Mouse (Mus musculus) heart, postnatal 0 days (tissue): ENCODE measurements around the gene Cars. TPM values are rescaled to one million over a fixed set of nuclear protein-coding genes. Genes with fewer than 3 reads are reported as not detected.

Source experiments
- ATAC-seq: fragments of 200-750 bp; cut with Nextera tagmentation; 2 replicates; pipeline ENCODE4 v1.8.0; 2017; ENCODE audit warnings: low read depth, moderate number of reproducible peaks, moderate library complexity; ENCODE audit not compliant: insufficient read depth
- DNase-seq: peaks from one replicate; pipeline ENCODE4 v3.0.0-alpha.2; 2016; ENCODE audit warnings: low spot score
- H3K27ac ChIP-seq: fragments of 300-500 bp; sonication (generic); 2 replicates; pipeline ENCODE4 v1.5.1; 2014; ENCODE audit warnings: low read depth, mild to moderate bottlenecking
- H3K27me3 ChIP-seq: fragments of 300-500 bp; sonication (generic); 2 replicates; pipeline ENCODE4 v1.6.1; 2014; ENCODE audit warnings: low read length, mixed read lengths; ENCODE audit not compliant: control insufficient read depth, insufficient read depth
- H3K36me3 ChIP-seq: fragments of 300-500 bp; sonication (generic); replicated peaks from 2 replicates; pipeline ENCODE4 v1.6.1; 2014; ENCODE audit warnings: low read length, mixed read lengths; ENCODE audit not compliant: control insufficient read depth, insufficient read depth
- H3K4me1 ChIP-seq: fragments of 300-500 bp; sonication (generic); 2 replicates; pipeline ENCODE4 v1.6.1; 2014; ENCODE audit warnings: antibody characterized with exemption; ENCODE audit not compliant: control insufficient read depth, insufficient read depth
- H3K4me2 ChIP-seq: fragments of 300-500 bp; sonication (generic); 2 replicates; pipeline ENCODE4 v1.6.1; 2014; ENCODE audit warnings: low read depth, mild to moderate bottlenecking, low read length, moderate library complexity
- H3K4me3 ChIP-seq: fragments of 300-500 bp; sonication (generic); 2 replicates; pipeline ENCODE4 v1.5.1; 2014; ENCODE audit warnings: low read depth, low read length
- H3K9ac ChIP-seq: fragments of 300-500 bp; sonication (generic); replicated peaks from 2 replicates; pipeline ENCODE4 v1.6.1; 2014; ENCODE audit warnings: low read depth, low read length, mixed read lengths
- H3K9me3 ChIP-seq: fragments of 300-500 bp; sonication (generic); replicated peaks from 2 replicates; pipeline ENCODE4 v1.6.1; 2016; ENCODE audit warnings: low read length; ENCODE audit not compliant: control insufficient read depth
- CTCF ChIP-seq: IDR thresholded peaks from 2 replicates; pipeline ENCODE4 v1.5.1; 2016; ENCODE audit warnings: antibody characterized with exemption, control low read depth, low read depth
- EP300 ChIP-seq: IDR thresholded peaks from 2 replicates; pipeline ENCODE4 v1.6.1; 2016; ENCODE audit warnings: antibody characterized with exemption, low read depth
- WGBS: fragments of 180-500 bp; shearing (Covaris S2); extraction: QIAGEN DNeasy Blood & Tissue Kit; methylation state at CpG from one replicate; pipeline ENCODE4 v1.1.7; 2014; 5-methylcytosine and 5-hydroxymethylcytosine counted together
- polyA plus RNA-seq: library from polyadenylated mRNA; unstranded; fragments of >200 nt; fragmentation: Nextera tagmentation; extraction: Ambion mirVana; gene quantifications from 2 replicates; pipeline ENCODE4 v1.2.1, GENCODE M21; 2015
- total RNA-seq: library from RNA; depleted of rRNA; stranded (reverse); fragments of >200 nt; gene quantifications from 2 replicates; pipeline ENCODE4 v1.2.3, GENCODE M21; 2014; ENCODE audit warnings: low replicate concordance

Gene Cars
- total and polyA plus RNA-seq, 2 experiments from 2014 or later, result 14.7 to 15.4 TPM

DNA sequence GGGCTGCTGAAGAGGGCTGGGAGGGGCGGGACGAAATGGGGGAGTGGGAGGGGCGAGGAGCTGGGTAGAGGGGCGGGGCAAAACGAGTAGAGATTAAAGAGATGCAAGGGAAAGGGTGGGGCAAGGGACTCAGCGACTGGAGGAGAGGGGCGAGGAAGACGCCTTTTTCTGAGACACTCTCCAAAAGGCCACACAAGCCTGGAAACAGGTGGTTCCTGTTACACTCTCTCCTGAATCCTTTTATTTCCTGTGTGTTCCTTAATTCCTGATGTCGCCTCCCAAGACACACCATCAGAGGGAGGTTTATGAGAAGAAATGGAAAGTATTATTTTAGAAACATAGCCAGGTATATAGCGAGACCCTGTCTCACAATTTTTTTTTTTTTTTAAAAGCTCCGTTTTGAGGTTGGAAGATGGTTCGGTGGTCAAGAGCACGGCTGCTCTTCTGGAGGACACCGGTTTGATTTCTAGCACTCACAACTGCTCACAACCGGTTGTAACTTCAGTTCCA is 396 bp upstream of the Cars start:
- no peak for DNase-seq
- H3K9ac ChIP-seq, result peak overlapping the region; percentile 75; the same call in 1 of the 2 replicates
- WGBS, result 8% methylated on average over 15 of the region's 15 CpGs
- H3K27me3 ChIP-seq, result no peaks in the 10 kb centered on the region
- H3K9me3 ChIP-seq, result no peaks in the 10 kb centered on the region
- no peaks in the 10 kb centered on the region for H3K36me3 ChIP-seq
- no peak overlapping the region; the same call in 1 of the 2 replicates for H3K27ac ChIP-seq
- H3K4me2 ChIP-seq, result peak overlapping the region; percentile 69
- TF ChIP-seq CTCF (no peak), EP300 (no peak)
- H3K4me1 ChIP-seq, result peaks cover 8% of the 10 kb centered on the region
- peak overlapping the region; percentile 75 for H3K4me3 ChIP-seq
- no peak for ATAC-seq

DNA sequence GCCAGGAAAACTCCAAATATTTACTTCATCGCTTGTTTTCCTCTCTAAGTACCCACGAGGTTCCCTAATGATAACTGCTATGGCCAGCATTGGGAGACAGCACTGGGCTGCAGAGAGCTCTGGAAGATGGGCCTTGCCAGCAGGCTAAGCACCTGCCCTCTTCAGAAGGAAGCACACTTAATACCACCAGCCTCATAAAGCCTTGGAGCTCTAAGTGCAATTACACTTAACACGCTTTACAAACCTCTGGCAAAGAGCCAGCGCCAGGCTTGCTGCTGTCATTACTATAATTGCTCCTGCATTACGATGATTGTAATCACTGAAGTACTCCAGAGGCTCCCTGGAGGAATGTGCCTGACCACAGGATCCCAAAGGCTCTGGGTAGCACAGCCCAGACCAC is 5.0 kb downstream of the Cars start:
- no peak for ATAC-seq
- Histone ChIP-seq H3K4me3 (no peak overlapping the region), H3K4me1 (peaks cover 8% of the 10 kb centered on the region), H3K9ac (no peak overlapping the region), H3K9me3 (no peaks in the 10 kb centered on the region), H3K4me2 (no peak overlapping the region), H3K36me3 (0 out of 2 replicates have a peak, but pooled peaks cover 13% of the 10 kb centered on the region), H3K27ac (no peak overlapping the region), H3K27me3 (no peaks in the 10 kb centered on the region)
- TF ChIP-seq CTCF (no peak), EP300 (no peak)
- WGBS, result 43% methylated on average over 5 of the region's 5 CpGs
- no peak for DNase-seq

DNA sequence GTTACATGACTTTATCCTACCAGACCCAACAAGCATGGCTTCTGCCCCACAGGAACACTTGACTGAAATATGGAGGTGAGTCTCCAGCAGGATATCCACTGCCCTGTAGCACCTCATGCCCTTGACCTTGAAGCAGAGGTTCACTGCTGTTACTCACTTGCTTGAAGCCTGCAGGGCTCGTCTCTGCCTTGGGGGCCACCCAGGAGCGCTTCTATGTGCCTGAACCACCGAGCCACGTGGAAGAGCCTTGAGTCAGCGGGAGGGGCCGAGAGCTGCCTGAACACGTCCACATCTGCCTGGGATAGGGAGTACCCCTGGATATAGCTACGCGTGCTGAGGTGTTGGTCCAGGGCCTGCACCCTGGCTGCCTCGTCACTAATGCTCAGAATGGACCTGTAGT is 7.6 kb downstream of the Cars start:
- 91% methylated on average over 10 of the region's 10 CpGs for WGBS
- Histone ChIP-seq H3K27me3 (no peaks in the 10 kb centered on the region), H3K9me3 (no peaks in the 10 kb centered on the region), H3K36me3 (peaks cover 24% of the 10 kb centered on the region; the same call in 1 of the 2 replicates), H3K27ac (no peak overlapping the region), H3K4me3 (no peak overlapping the region), H3K4me2 (no peak overlapping the region), H3K4me1 (no peaks in the 10 kb centered on the region), H3K9ac (no peak overlapping the region)
- DNase-seq (no peak), ATAC-seq (no peak)
- TF ChIP-seq CTCF (no peak), EP300 (no peak)

DNA sequence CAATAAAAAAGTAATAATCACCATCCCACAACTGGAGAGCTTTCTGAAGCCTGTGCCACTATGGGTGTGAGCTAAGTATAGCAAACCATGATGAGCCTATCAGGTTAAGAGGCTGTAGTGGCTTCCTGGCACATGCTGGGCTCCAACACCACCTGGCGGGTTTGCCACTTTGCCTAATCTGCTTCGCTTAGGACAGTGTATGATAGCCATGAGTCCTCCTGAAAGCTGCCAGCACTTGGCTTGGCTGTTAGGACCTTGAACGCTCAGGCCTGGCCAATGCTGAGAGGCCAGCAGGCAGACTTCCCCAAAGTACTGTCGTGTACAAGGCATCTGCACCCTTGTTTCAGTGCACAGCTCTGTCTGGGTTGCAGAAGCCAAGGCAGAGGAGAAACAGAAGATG is 11.9 kb downstream of the Cars start:
- no peak overlapping the region for H3K4me3 ChIP-seq
- H3K9me3 ChIP-seq, result no peaks in the 10 kb centered on the region
- H3K4me2 ChIP-seq, result no peak overlapping the region
- no peak for TF ChIP-seq CTCF
- no peak for TF ChIP-seq EP300
- H3K4me1 ChIP-seq, result no peaks in the 10 kb centered on the region
- WGBS, result 69% methylated on average over 4 of the region's 4 CpGs
- no peak overlapping the region for H3K9ac ChIP-seq
- ATAC-seq (no peak), DNase-seq (no peak)
- no peaks in the 10 kb centered on the region for H3K27me3 ChIP-seq
- no peak overlapping the region for H3K27ac ChIP-seq
- peaks cover 59% of the 10 kb centered on the region for H3K36me3 ChIP-seq

DNA sequence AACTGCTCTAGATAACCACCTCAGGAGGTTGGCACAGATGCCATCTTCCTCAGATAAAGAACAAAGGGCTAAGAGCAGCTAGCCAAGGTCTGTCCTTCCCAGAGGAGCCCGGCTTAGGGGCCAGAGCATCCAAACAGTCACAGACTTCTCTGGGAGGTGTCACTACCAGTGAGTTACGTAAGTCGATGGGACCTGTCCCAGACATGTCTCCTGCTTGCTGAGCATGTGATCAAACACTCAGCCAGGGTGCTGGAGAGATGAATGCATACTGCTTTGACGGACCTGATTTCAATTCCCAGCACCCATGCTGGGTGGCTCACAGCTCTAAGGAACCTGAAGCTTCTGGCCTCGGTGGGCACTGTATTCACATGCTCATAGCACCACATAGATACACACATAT is 12.3 kb downstream of the Cars start:
- H3K4me2 ChIP-seq, result no peak overlapping the region
- no peak overlapping the region for H3K27ac ChIP-seq
- 76% methylated on average over 5 of the region's 5 CpGs for WGBS
- peaks cover 63% of the 10 kb centered on the region for H3K36me3 ChIP-seq
- H3K4me3 ChIP-seq, result no peak overlapping the region
- ATAC-seq, result no peak
- H3K9ac ChIP-seq, result no peak overlapping the region
- no peak for DNase-seq
- TF ChIP-seq CTCF (no peak), EP300 (no peak)
- H3K27me3 ChIP-seq, result no peaks in the 10 kb centered on the region
- no peaks in the 10 kb centered on the region for H3K4me1 ChIP-seq
- H3K9me3 ChIP-seq, result no peaks in the 10 kb centered on the region

DNA sequence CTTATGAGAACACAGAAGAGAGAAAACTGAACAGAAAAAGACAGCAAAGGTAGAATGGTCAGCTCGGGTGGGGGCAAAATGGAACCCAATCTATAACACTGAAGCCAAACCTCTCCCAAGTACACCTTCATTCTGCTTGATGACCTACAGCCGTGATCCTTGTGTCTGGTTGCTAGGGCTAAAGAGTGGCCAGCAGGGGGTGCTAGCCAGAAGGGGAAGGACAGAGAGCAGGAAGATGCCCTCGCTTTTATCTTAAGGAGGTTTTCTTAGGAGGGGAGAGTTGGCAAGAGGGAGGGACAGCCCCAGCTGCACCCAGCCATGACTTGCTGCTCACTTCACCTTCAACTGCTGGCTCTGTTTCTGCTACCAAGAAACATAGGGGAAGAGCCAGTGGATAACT is 15.9 kb downstream of the Cars start:
- Histone ChIP-seq H3K4me3 (no peak overlapping the region), H3K27ac (no peak overlapping the region), H3K27me3 (no peaks in the 10 kb centered on the region), H3K9ac (no peak overlapping the region), H3K4me1 (no peaks in the 10 kb centered on the region), H3K36me3 (peaks cover 70% of the 10 kb centered on the region), H3K9me3 (no peaks in the 10 kb centered on the region), H3K4me2 (no peak overlapping the region)
- ATAC-seq (no peak), DNase-seq (peak; percentile 58)
- 30% methylated on average over 3 of the region's 3 CpGs for WGBS
- TF ChIP-seq EP300 (no peak), CTCF (peak; percentile 83)
